Mouse (Mus musculus) erythroid progenitor cell, adult 5-6 weeks (primary cell): ENCODE data around the gene Acss3. TPM values are rescaled to one million over a fixed set of nuclear protein-coding genes. Genes with fewer than 3 reads are reported as not detected.

Experiments used
- ATAC-seq: replicated peaks from 2 replicates; pipeline ENCODE4 v1.8.0; 2016; ENCODE audit warnings: moderate number of reproducible peaks, mild to moderate bottlenecking, moderate TSS enrichment, inconsistent platforms; ENCODE audit not compliant: poor library complexity, low FRiP score, severe bottlenecking
- total RNA-seq, 2 experiments: library from RNA; stranded (forward) in 1 of 2; stranded (reverse) in 1 of 2; fragments of 150-400 nt in 1 of 2; fragments of 186-747, 209-891 nt in 1 of 2; gene quantifications; 2 replicates each; pipeline versions ENCODE4 v1.2.3 to v1.2.4; 2015 to 2017; ENCODE audit warnings: low replicate concordance in 2 of 2

Acss3 gene
- total RNA-seq (2015; ENCODE audit: low replicate concordance): not detected in 2 replicates
- total RNA-seq (2017; ENCODE audit: low replicate concordance): not detected in 2 replicates

- ATAC-seq: no peak
These were observed at the start of gene Acss3 for GRCm38 (mm10) chr10:107123529-107124335. Gene Acss3, minus strand, starts transcription at chr10:107123668.

GRCm38 (mm10) chr10:107172003-107172689 lies 48.7 kb upstream of the Acss3 start:
- ATAC-seq: no peak

GRCm38 (mm10) chr10:107166486-107166885 lies 43.0 kb upstream of the Acss3 start:
- ATAC-seq: no peak

- ATAC-seq: no peak
These were observed 25.3 kb upstream of the Acss3 start for GRCm38 (mm10) chr10:107148759-107149158.

GRCm38 (mm10) chr10:107144016-107144415 lies 20.5 kb upstream of the Acss3 start:
- no peak for ATAC-seq

- no peak for ATAC-seq
These were observed 19.4 kb upstream of the Acss3 start for GRCm38 (mm10) chr10:107142910-107143309.

GRCm38 (mm10) chr10:107122744-107123528 lies 532 bp downstream of the Acss3 start:
- ATAC-seq: no peak

GRCm38 (mm10) chr10:107121301-107121700 lies 2.2 kb downstream of the Acss3 start:
- no peak for ATAC-seq

- no peak for ATAC-seq
These were observed 4.3 kb downstream of the Acss3 start for GRCm38 (mm10) chr10:107119135-107119534.

- ATAC-seq: no peak
These were observed 6.7 kb downstream of the Acss3 start for GRCm38 (mm10) chr10:107116709-107117267.

GRCm38 (mm10) chr10:107115930-107116642 lies 7.4 kb downstream of the Acss3 start:
- ATAC-seq: no peak

GRCm38 (mm10) chr10:107115121-107115520 lies 8.3 kb downstream of the Acss3 start:
- ATAC-seq: no peak

- no peak for ATAC-seq
These were observed 29.0 kb downstream of the Acss3 start for GRCm38 (mm10) chr10:107094452-107094851.

- ATAC-seq: no peak
These were observed 69.4 kb downstream of the Acss3 start for GRCm38 (mm10) chr10:107053846-107054624.

- ATAC-seq: no peak
These were observed 73.0 kb downstream of the Acss3 start for GRCm38 (mm10) chr10:107050489-107050888.

- ATAC-seq: no peak
These were observed 80.8 kb downstream of the Acss3 start for GRCm38 (mm10) chr10:107042656-107043055.

- ATAC-seq: no peak
These were observed 82.6 kb downstream of the Acss3 start for GRCm38 (mm10) chr10:107040837-107041236.

- ATAC-seq: no peak
These were observed 83.1 kb downstream of the Acss3 start for GRCm38 (mm10) chr10:107040378-107040777.

- ATAC-seq: no peak
These were observed 84.3 kb downstream of the Acss3 start for GRCm38 (mm10) chr10:107039211-107039610.
